Mouse (Mus musculus): Measurements from ENCODE around the gene Add1. TPM values are rescaled to one million over a fixed set of nuclear protein-coding genes. Genes with fewer than 3 reads are reported as not detected.
A peak's percentile ranks its signal among the peaks of the same experiment; 100 is the strongest.

The Add1 gene
- polyA plus RNA-seq, 2 experiments = 197 to 222 TPM

DNA sequence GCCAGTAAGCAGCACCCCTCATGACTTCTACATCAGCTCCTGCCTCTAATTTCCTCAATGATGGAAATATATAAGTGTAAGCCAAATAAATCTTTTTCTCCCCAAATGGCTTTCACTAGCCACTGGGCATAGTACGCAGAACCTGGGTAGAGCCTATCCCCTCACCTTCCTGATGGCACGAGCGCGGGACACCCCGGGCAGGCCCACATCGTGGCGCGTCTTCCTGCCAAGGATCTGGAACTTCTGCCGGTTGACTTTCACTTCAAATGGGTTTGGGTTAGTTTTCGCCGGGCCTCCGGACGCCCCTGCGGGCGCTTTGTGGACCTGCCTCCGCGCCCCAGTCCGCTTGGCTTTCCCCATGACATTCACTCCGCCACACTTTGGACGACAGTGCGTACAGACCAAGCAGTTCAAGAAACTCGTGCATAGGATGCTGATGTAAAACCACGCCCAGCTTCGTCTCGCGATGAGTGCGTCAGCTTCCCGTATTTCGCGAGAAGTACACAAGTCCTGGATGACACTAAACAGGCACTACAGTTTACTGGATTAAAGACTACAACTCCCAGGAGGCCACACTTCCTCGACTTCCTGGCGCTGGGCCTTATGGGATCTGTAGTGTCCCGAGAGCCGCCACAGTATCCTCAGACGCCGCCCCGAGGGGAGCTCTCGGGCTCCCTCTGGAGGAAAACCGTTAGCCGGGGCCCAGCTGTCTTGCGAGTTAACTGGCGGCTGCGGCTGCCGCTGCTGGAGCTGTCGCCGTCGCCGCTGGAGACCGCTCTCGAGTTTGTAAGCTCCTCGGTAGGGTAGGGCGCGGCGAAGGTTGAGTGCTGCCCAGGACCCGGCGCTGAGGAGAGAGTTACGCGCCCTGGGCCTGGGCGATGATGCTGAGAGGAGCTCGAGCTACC lies 86.5 kb downstream of the Add1 start, which contains the start of the genes Nop14 and Grk4:
Gene Nop14 (minus strand): TSS at position 463 of the 905 bp plus-strand sequence.
Gene Grk4 (plus strand): TSS at position 694 of the 905 bp plus-strand sequence.
- no peaks in the 10 kb centered on the region for H3K9me3 ChIP-seq (ENCODE audit: control insufficient read depth, low read length)
- H3K27ac ChIP-seq (replicated peaks; ENCODE audit: low read depth, low read length) = peak within 1 kb of the TSS; percentile 86
- DNase-seq (ENCODE audit: low spot score) (peak; percentile 100), ATAC-seq (ENCODE audit: low FRiP score, low read depth) (peak; percentile 100)
- no peaks in the 10 kb centered on the region for H3K27me3 ChIP-seq (ENCODE audit: control insufficient read depth, insufficient read depth, low read length)
- peaks cover 6% of the 10 kb centered on the region for H3K4me1 ChIP-seq (ENCODE audit: control insufficient read depth, insufficient read depth, low read length)
- peak within 1 kb of the TSS; percentile 75 for H3K9ac ChIP-seq (ENCODE audit: low read depth, low read length, severe bottlenecking)
- under 1% methylated on average over 60 of the region's 60 CpGs for whole genome bisulfite sequencing
- H3K4me2 ChIP-seq (replicated peaks; ENCODE audit: low read depth, low read length, severe bottlenecking) = peak within 1 kb of the TSS; percentile 73
- peak; percentile 89; the same call in 1 of the 2 replicates for TF ChIP-seq POLR2A (IDR thresholded peaks at IDR 0.05; ENCODE audit: borderline replicate concordance, extremely low read depth, insufficient read depth, insufficient read length)
- peaks cover 27% of the 10 kb centered on the region for H3K36me3 ChIP-seq (ENCODE audit: control insufficient read depth, insufficient read depth, low read length)
- peak within 1 kb of the TSS; percentile 77 for H3K4me3 ChIP-seq (replicated peaks; ENCODE audit: low read length)

DNA sequence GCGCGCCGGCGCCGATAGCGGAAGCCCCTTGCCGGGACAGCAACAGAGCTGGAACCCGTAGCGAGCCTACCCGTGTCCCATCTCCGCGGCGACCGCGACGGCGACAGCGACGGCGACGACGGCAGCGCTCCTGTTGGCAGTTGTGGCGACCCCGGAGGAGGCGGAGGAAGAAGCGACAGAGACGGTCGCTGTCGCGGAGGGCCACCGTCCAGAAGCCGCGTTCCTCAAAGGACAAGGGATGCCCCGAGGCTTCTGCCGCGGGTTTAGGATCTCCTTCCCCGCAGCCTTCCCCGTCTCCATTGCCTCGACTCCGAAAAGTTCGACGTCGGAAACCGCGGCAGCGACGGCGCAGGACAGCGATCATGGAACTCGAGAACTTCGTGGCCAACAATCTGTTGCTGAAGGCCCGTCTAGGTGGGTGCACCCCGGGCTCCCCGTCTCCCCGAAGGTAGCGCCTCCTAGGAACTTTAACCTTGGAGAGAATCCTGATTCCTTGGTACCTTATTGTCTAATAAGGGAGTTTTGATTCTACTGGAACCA lies 87.2 kb downstream of the Add1 start:
- no peak for ATAC-seq (ENCODE audit: low FRiP score, low read depth)
- peak overlapping the region; percentile 70 for H3K9ac ChIP-seq (ENCODE audit: low read depth, low read length, severe bottlenecking)
- H3K4me3 ChIP-seq (replicated peaks; ENCODE audit: low read length) = peak overlapping the region; percentile 77
- no peaks in the 10 kb centered on the region for H3K27me3 ChIP-seq (ENCODE audit: control insufficient read depth, insufficient read depth, low read length)
- H3K36me3 ChIP-seq (ENCODE audit: control insufficient read depth, insufficient read depth, low read length) = peaks cover 20% of the 10 kb centered on the region
- no peak for TF ChIP-seq POLR2A (IDR thresholded peaks at IDR 0.05; ENCODE audit: borderline replicate concordance, extremely low read depth, insufficient read depth, insufficient read length)
- H3K4me2 ChIP-seq (replicated peaks; ENCODE audit: low read depth, low read length, severe bottlenecking) = peak overlapping the region; percentile 58
- peaks cover 6% of the 10 kb centered on the region for H3K4me1 ChIP-seq (ENCODE audit: control insufficient read depth, insufficient read depth, low read length)
- DNase-seq (ENCODE audit: low spot score) = peak; percentile 31
- H3K9me3 ChIP-seq (ENCODE audit: control insufficient read depth, low read length) = no peaks in the 10 kb centered on the region
- WGBS = under 1% methylated on average over 57 of the region's 57 CpGs
- H3K27ac ChIP-seq (replicated peaks; ENCODE audit: low read depth, low read length) = peak overlapping the region; percentile 86

GRCm38 (mm10) chr5:34661909-34662308 lies 88.4 kb downstream of the Add1 start:
- 80% methylated on average over 4 of the region's 4 CpGs for WGBS
- no peak for TF ChIP-seq POLR2A (IDR thresholded peaks at IDR 0.05; ENCODE audit: borderline replicate concordance, extremely low read depth, insufficient read depth, insufficient read length)

DNA sequence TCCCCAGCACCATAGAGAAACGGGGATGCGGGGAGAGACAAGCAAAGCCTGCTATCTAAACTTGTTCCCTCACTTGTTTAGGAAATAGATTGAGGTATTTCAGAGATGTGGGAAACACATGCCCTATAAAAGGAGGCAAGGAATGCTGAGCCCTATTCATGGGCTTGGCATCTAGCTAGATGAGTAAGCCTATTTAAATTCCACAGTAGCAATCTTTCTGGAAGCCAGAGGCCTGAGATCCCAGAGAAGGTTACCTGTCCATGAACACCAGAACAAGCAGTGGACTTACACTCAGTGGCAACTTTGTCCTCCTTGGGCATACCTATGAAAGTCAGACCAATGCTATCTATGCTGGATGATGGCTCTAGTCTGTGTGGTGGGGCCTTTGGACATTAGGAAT lies 89.8 kb downstream of the Add1 start:
- WGBS = 79% methylated on average over 2 of the region's 2 CpGs
- Histone ChIP-seq H3K4me2 (replicated peaks; ENCODE audit: low read depth, low read length, severe bottlenecking) (no peak overlapping the region), H3K27me3 (ENCODE audit: control insufficient read depth, insufficient read depth, low read length) (no peaks in the 10 kb centered on the region), H3K4me1 (ENCODE audit: control insufficient read depth, insufficient read depth, low read length) (peaks cover 6% of the 10 kb centered on the region), H3K9ac (ENCODE audit: low read depth, low read length, severe bottlenecking) (no peak overlapping the region), H3K9me3 (ENCODE audit: control insufficient read depth, low read length) (no peaks in the 10 kb centered on the region), H3K36me3 (ENCODE audit: control insufficient read depth, insufficient read depth, low read length) (peaks cover under 1% of the 10 kb centered on the region; the same call in 1 of the 2 replicates), H3K4me3 (replicated peaks; ENCODE audit: low read length) (no peak overlapping the region), H3K27ac (replicated peaks; ENCODE audit: low read depth, low read length) (no peak overlapping the region)
- no peak for ATAC-seq (ENCODE audit: low FRiP score, low read depth)
- no peak for DNase-seq (ENCODE audit: low spot score)
- no peak for TF ChIP-seq POLR2A (IDR thresholded peaks at IDR 0.05; ENCODE audit: borderline replicate concordance, extremely low read depth, insufficient read depth, insufficient read length)

More at GRCm38 (mm10) chr5:34661909-34662308, 88.4 kb downstream of the Add1 start:
- Histone ChIP-seq H3K9me3 (ENCODE audit: control insufficient read depth, low read length) (no peaks in the 10 kb centered on the region), H3K27me3 (ENCODE audit: control insufficient read depth, insufficient read depth, low read length) (no peaks in the 10 kb centered on the region), H3K9ac (ENCODE audit: low read depth, low read length, severe bottlenecking) (no peak overlapping the region), H3K27ac (replicated peaks; ENCODE audit: low read depth, low read length) (no peak overlapping the region), H3K4me3 (replicated peaks; ENCODE audit: low read length) (0 out of 2 replicates have a peak overlapping the region, but pooled peaks have one; percentile 77), H3K36me3 (ENCODE audit: control insufficient read depth, insufficient read depth, low read length) (peaks cover 10% of the 10 kb centered on the region), H3K4me2 (replicated peaks; ENCODE audit: low read depth, low read length, severe bottlenecking) (no peak overlapping the region), H3K4me1 (ENCODE audit: control insufficient read depth, insufficient read depth, low read length) (peaks cover 6% of the 10 kb centered on the region)
- ATAC-seq (ENCODE audit: low FRiP score, low read depth) = no peak
- DNase-seq (ENCODE audit: low spot score) = no peak

DNA sequence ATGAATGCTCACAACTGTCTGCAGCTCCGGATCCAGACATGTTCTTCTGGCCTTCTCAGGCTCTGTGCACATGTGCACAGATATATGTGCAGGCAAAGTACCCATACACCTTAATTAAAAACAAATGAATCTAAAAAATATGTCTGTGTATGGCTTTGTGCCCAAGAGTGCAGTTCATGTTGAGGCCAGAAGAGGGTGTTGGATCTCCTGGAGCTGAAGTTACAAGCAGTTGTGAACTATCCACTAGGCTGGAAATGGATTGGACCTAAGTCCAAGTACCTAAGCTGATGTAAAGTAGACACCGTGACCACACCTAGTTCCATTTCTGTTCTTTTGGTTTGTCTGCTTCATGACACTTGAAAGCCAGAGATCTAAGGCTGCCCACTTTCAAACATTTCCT lies 96.0 kb downstream of the Add1 start:
- no peaks in the 10 kb centered on the region for H3K27me3 ChIP-seq (ENCODE audit: control insufficient read depth, insufficient read depth, low read length)
- WGBS = 81% methylated on average over 2 of the region's 2 CpGs
- H3K36me3 ChIP-seq (ENCODE audit: control insufficient read depth, insufficient read depth, low read length) = peaks cover 9% of the 10 kb centered on the region; the same call in 1 of the 2 replicates
- no peaks in the 10 kb centered on the region for H3K4me1 ChIP-seq (ENCODE audit: control insufficient read depth, insufficient read depth, low read length)
- H3K4me2 ChIP-seq (replicated peaks; ENCODE audit: low read depth, low read length, severe bottlenecking) = no peak overlapping the region
- no peak for ATAC-seq (ENCODE audit: low FRiP score, low read depth)
- no peaks in the 10 kb centered on the region for H3K9me3 ChIP-seq (ENCODE audit: control insufficient read depth, low read length)
- H3K27ac ChIP-seq (replicated peaks; ENCODE audit: low read depth, low read length) = no peak overlapping the region
- H3K9ac ChIP-seq (ENCODE audit: low read depth, low read length, severe bottlenecking) = no peak overlapping the region
- H3K4me3 ChIP-seq (replicated peaks; ENCODE audit: low read length) = no peak overlapping the region
- no peak for DNase-seq (ENCODE audit: low spot score)
- TF ChIP-seq POLR2A (IDR thresholded peaks at IDR 0.05; ENCODE audit: borderline replicate concordance, extremely low read depth, insufficient read depth, insufficient read length) = no peak

All from limb, embryonic 14.5 days (tissue).